Mouse (Mus musculus): ENCODE measurements at regions not wholly inside any gene's neighbourhood (a gene's known extent, or its start where the extent isn't known, plus 50 kb on each side); places are given as distances from the start of the nearest gene placed in this dataset.

GRCm38 (mm10) chr11:113021533-113021932, 239.5 kb downstream of the Sox9 start:
- intact Hi-C loops (cut with DNase I) = no loop called here

GRCm38 (mm10) chr11:113026994-113027393, 245.0 kb downstream of the Sox9 start:
- intact Hi-C loops (cut with DNase I) = no loop called here

GRCm38 (mm10) chr11:113028235-113028919, 246.4 kb downstream of the Sox9 start:
- intact Hi-C loops (cut with DNase I) = no loop called here

- intact Hi-C loops (cut with DNase I) = no loop called here
These were observed 249.4 kb downstream of the Sox9 start for GRCm38 (mm10) chr11:113031405-113031804.

- intact Hi-C loops (cut with DNase I) = no loop called here
These were observed 250.6 kb downstream of the Sox9 start for GRCm38 (mm10) chr11:113032487-113033228.

- intact Hi-C loops (cut with DNase I) = no loop called here
These were observed 252.9 kb downstream of the Sox9 start for GRCm38 (mm10) chr11:113034911-113035310.

- intact Hi-C loops (cut with DNase I) = no loop called here
These were observed 255.7 kb downstream of the Sox9 start for GRCm38 (mm10) chr11:113037736-113038135.

GRCm38 (mm10) chr11:113042710-113043109, 260.7 kb downstream of the Sox9 start:
- intact Hi-C loops (cut with DNase I) = loop anchor here (10.0 kb wide), 1 partner anchor 258 kb away; the partner anchor contains the start of gene Sox9

- intact Hi-C loops (cut with DNase I) = loop anchor here (10.0 kb wide), 1 partner anchor 262 kb away; the partner anchor contains the start of gene Sox9
These were observed 264.4 kb downstream of the Sox9 start for GRCm38 (mm10) chr11:113046200-113047051.

GRCm38 (mm10) chr11:113048158-113048557, 266.1 kb downstream of the Sox9 start:
- intact Hi-C loops (cut with DNase I) = loop anchor here (10.0 kb wide), 1 partner anchor 263 kb away; the partner anchor contains the start of gene Sox9

- intact Hi-C loops (cut with DNase I) = loop anchor here (10.0 kb wide), 1 partner anchor 265 kb away; the partner anchor contains the start of gene Sox9
These were observed 267.6 kb downstream of the Sox9 start for GRCm38 (mm10) chr11:113049593-113049992.

GRCm38 (mm10) chr11:113052536-113052935, 270.5 kb downstream of the Sox9 start:
- intact Hi-C loops (cut with DNase I) = no loop called here

- intact Hi-C loops (cut with DNase I) = no loop called here
These were observed 274.1 kb downstream of the Sox9 start for GRCm38 (mm10) chr11:113056042-113056632.

GRCm38 (mm10) chr11:113056824-113057223, 274.8 kb downstream of the Sox9 start:
- intact Hi-C loops (cut with DNase I) = no loop called here

- intact Hi-C loops (cut with DNase I) = no loop called here
These were observed 288.3 kb downstream of the Sox9 start for GRCm38 (mm10) chr11:113070365-113070764.

GRCm38 (mm10) chr11:113071942-113072341, 289.9 kb downstream of the Sox9 start:
- intact Hi-C loops (cut with DNase I) = no loop called here

GRCm38 (mm10) chr11:113074328-113074727, 292.3 kb downstream of the Sox9 start:
- intact Hi-C loops (cut with DNase I) = no loop called here

GRCm38 (mm10) chr11:113076371-113076770, 294.3 kb downstream of the Sox9 start:
- intact Hi-C loops (cut with DNase I) = no loop called here

GRCm38 (mm10) chr11:113080311-113080710, 298.3 kb downstream of the Sox9 start:
- intact Hi-C loops (cut with DNase I) = no loop called here

- intact Hi-C loops (cut with DNase I) = no loop called here
These were observed 302.4 kb downstream of the Sox9 start for GRCm38 (mm10) chr11:113084442-113084841.

GRCm38 (mm10) chr11:113085556-113085955, 303.5 kb downstream of the Sox9 start:
- intact Hi-C loops (cut with DNase I) = no loop called here
